Mouse (Mus musculus): ENCODE data around the gene Cdh13.

Cdh13 gene

DNA sequence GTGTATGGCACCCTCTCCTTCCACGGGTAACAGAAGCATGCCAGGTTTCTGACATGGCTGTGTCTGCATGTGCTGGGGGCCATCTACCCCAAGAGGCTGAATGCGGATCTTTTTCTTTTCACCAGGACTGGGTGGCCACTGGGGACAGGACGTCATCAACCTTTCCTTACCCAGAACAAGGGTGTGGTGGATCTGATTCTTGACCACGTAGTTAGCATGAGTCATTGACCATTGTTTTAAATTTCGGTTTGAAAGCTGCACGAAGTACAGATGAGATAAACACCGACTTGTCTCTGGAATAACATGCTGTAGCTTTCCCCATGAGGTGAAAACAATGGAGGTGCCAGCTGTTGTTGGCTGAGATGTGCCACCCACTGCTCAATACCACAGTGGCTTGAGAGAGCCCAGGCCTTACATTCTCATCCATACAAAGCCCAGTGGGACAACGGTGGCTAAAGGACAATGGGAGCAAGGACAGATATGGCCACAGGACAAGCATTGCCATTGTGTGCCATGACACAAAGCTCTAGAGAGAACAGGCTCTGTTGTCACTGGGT lies 161.2 kb downstream of the Cdh13 start:
- DNase-seq (ENCODE audit: low spot score in 2 of 2), result peak; percentile 57 to 77

DNA sequence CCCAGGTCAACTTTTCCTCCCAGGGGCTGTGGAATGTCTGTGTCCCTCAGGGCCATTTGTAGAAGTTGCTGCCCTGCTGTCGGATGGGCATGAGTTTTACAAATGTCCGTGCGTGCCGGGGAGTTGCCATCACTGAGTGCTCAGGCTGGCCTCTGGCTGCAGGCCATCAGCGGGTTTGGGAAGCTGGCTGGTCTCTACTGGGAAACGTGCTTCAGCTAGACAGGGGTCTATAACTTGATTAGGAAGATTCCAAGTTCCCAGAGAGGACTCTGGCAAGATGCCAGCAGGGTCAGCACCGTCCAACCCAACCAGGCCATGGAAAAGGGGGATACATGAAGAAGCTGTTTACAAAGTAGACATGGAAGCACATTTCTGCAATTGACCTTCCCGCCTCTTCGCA lies 163.0 kb downstream of the Cdh13 start:
- DNase-seq (ENCODE audit: low spot score in 2 of 2), result no peak

DNA sequence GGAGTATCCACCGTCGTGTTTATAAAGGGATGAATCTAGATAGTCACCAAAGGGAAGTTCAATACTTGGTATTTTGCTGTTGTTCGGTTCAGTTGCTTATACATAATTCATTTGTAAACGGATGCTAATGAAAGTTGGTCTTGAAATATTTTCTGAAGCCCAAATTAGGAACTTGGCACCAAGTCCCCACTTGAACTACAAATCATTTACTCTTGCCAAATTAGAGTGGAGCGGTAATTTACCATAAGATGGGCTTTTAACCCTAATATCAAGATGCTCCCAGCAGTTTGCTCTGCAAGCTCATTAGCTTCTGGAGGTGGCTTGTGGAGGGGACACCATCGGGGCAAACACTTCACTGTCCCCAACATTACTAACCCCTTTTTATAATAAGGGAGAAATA lies 164.5 kb downstream of the Cdh13 start:
- no peak for DNase-seq (ENCODE audit: low spot score in 2 of 2)

DNA sequence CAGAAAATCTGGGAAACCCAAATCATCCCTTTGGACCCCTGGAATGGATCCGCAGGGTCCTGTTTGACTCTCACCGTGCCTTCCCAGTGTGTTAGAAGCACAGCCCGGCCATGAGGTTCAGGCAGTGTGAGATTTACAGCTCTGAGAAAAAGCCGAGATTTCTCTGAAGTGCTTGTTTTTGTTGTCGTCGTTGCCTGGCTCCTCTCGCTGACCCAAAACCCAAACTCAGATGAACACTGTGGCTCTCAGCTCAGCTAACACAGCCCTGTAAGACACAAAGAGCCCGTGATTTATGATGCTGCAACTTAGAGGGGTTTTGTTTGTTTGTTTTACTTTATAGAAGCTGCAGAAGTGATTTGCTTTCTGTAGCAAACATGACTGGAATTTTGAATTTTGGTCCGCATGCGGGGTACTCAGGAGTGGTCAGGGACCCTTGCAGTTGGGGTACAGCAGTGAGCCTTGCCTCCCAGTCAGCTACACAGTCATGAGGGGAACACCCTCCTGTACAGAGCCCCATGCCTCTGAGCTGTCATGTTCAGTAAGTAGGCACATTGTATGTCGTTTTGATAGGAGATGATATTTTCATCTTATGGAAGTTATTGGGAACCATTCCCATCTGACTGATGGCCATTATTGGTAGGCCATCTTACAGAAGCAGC lies 169.0 kb downstream of the Cdh13 start:
- no peak for DNase-seq (ENCODE audit: low spot score in 2 of 2)

DNA sequence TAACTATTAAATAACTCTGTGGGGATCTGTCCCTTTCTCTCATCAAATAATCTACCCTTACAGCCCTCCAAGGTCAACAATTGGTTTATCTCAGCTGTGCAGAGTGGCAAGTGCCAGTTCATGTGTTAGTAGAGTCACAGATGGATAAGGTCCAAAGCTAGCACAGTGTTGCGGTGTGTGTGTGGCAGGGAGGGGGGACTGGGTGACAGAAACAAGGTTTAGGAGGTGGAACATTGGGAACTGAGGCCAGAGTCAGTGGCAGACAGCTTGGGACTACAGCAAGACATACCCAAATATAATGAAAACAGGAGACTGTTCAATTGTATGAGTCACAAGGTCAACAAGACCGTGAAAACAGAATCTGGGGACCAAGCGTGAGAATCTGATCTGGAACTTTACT lies 171.7 kb downstream of the Cdh13 start:
- no peak for DNase-seq (ENCODE audit: low spot score in 2 of 2)

DNA sequence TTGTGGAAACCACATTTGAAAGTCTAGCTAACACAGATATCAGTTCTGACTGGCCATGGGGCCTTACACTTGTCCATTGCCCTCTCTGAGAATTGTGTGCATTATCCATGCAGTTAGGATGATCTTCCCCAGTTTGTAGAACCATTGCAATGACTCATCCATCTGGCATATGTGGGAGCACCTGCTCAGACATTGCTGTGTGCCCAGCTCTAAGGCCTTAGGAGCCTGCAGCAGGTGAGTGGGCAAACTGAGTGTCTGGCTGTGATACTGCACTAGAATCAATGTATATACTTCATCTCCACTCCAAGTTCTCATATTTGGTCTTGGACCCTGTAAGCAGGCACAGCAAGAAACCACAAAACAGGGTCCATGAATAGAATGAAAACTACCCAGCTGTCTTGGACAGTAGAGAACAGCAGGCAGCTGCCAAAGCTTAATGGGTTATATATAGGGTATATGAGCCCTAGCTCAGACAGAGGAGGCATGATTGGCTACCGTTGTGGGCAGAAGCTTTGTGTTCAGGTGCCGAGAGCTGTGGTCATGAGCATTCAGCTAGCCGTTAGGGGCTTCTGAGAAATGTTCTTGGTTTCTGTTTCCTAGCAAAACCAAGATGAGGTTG lies 181.9 kb downstream of the Cdh13 start:
- DNase-seq (ENCODE audit: low spot score in 2 of 2), result no peak

DNA sequence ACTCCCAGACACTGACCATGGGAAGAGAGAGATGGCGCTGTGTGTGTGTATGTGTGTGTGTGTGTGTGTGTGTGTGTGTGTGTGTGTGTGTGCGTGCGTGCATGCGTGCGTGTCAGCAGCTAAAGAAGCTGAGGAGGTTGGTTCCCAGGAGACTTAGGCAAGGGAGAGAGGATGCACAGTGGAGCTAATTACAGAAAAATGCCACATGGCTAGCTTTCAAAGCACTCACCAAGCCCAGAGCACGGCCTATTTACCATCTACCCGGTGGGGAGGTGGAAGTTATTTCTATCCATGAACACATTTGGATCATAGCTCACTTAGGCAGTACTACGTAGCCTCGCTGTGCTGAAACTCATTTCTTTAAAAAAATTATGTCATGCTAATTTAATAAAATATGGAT lies 194.1 kb downstream of the Cdh13 start:
- DNase-seq (ENCODE audit: low spot score in 2 of 2), result no peak

DNA sequence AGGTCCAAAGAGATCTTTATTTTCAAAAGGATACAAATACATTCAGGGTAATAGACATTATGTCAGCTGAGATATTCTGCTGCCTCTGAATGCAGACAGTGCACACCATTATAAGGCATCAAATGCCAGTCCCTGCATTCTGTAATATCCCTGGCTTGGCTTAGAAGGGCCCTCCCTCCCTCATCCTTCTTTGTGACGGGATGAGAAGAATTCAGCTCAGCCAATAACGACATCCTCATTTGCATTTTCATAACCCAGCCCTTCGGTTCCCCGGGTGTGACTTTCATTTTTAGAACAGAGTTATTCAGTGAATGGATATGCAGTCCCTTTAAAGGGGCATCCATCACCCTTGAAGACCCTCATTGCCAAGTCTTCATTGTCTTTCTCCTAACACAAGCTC lies 205.2 kb downstream of the Cdh13 start:
- no peak for DNase-seq (ENCODE audit: low spot score in 2 of 2)

DNA sequence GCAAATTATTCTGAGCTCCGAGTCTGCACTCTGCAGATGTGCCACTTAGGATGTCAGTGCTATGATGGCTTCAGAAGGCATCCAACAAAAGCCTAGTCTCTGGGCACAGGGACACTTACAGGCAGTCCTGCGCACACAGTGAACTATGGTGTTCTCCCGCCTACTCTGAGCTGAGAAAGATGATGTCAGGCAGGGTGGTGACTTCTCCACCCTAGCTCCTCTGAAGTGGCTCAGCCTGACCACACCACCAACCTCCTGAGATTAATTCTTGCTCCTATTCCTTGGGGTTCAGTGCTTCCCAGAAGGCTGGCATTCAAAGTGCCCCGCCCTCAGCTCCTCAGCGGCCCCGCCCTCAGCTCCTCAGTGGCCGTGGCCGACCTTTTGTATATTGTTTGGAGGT lies 219.0 kb downstream of the Cdh13 start:
- DNase-seq (ENCODE audit: low spot score in 2 of 2), result no peak

DNA sequence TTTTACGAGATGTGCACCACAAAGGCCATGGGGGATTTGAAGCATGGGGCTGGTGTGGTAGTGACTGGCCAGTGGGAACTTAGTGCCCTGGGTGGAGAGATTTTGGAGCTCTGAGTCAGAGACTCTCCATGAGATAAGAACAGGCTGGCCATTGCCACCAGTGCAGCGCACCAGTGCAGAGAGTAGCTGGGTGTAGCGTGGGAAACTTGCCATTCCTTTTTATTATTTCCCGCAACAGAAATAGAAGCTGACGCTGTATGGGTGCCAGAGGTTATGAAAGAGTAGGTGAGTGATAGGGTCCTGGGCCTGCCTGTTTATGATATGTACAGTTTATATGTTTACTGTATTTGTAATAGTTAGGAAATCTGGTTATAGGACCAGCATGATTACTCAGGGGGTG lies 225.9 kb downstream of the Cdh13 start:
- peak; percentile 51 to 52 for DNase-seq (ENCODE audit: low spot score in 2 of 2)

DNA sequence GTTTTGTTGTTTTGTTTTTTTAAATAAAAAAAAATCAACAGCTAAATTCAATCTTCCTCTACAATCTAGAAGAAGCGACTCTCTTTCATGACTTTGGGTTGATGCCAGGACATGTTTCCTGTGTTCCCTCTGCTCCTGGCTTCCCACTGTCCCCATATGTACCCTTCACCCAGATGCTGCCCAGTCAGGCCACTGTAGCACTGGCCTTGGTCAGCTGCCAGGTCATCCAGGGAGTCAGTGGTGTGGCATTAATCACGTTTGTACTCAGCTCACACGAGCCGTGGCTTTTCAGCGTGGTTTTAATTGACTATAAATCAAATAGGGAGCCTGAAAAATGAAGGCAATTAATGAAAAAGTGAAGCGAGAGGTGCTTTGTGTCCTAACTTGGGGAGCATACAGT lies 229.7 kb downstream of the Cdh13 start:
- DNase-seq (ENCODE audit: low spot score in 2 of 2), result no peak

DNA sequence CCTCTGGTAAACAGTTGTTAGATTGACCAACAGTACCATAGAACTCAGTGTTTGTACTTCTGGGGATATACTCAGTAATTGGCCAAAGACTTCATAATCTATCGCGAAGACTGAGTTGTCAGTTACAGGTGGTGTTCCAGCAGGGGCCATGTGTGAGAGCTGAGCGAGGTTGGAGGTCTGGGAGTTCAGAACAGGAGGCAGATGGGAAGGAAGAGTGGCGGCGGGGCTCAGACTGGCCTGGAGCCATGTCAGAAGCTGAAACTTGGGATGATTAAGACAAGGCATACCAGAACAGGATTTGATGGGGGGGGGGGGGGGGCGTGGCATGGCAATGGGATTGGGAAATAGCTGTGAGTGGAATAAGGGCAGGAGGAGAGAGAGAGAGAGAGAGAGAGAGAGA lies 232.1 kb downstream of the Cdh13 start:
- DNase-seq (ENCODE audit: low spot score in 2 of 2), result no peak

DNA sequence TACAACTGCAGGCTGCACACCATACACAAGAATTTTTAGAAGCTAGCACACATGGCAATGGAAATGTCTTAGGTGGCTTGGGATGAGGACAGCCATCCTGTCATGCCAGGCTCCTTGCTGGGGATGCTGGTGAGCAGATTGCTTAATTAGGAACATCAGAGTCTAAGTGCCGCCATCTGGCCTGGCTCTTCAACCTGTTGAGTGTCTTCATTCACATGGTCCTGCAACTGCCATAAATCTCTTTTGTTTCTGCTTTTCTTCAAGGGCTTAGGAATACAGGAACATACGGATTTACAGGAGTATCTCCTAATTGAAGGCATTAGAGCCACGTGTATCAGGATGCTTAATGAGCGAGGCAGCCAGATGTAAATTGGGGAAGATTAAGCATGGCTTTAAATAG lies 233.5 kb downstream of the Cdh13 start:
- DNase-seq (ENCODE audit: low spot score in 2 of 2), result no peak

DNA sequence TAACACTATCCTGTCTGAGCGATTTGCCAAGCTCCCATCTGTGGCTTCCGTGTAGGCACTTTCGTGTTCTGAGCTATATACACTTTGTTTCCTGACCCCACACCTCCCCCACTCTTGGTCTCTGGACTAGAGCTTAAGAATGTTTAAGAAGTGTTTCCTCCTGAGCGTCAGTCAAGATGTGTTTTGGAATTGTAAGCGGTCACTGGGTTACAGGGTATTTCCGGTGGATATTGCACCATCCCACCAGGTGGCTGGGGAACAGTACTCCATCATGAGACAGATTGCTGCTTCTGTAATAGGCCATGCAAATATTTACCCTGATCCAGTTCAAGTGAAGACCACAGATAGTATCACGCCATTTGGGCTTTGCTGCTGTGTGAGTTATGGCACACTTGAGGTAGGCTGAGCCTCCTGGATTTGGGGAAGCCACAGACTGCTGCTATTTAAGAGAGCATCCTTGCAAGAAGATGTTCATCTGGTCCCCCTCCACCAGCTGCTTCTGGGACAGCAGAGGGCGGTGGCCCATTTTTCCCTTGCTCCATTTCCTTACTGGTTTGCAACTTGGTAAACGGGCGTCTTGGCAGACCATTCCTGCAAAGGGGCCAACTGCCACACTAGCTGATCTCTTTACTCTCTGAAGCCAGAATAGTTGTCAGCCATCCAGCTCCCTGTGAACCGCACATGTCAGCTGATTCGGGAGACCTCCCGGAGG lies 234.7 kb downstream of the Cdh13 start:
- peak; percentile 16 to 43 for DNase-seq (ENCODE audit: low spot score in 2 of 2)

DNA sequence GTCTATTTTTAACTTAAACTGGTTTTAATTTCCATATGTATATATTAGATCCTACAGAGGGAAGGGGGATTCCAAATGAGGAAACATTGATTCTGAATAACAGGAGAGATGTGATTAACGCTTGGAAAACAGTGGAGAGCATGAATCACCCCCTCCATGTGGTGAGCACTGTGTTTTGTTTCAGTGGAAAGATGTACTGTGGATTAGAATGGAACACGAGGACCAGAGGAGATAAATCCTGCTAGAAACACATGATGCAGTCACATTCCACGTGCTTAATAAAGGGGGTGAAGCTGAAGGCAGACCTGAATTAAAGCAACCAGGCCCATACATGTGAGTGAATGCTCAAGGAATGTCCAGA lies 235.2 kb downstream of the Cdh13 start:
- no peak for DNase-seq (ENCODE audit: low spot score in 2 of 2)

DNA sequence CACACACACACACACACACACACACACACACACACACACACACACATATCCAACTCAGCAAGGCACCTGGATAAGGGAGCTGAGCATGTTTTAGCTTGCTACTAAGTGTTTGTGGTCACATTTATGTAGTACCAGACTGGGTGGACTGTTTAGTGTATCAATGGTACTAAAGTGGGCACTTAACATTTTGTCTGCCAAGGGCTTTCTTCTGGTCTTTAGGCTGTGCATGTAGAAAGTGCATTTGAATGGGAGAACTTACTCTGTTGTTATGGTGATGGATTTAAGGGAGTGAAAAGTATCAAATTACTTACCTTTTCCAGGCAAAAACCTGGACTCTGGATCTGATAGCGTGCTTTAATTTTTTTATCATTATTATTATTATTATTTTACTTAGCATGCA lies 240.4 kb downstream of the Cdh13 start:
- DNase-seq (ENCODE audit: low spot score in 2 of 2), result no peak

DNA sequence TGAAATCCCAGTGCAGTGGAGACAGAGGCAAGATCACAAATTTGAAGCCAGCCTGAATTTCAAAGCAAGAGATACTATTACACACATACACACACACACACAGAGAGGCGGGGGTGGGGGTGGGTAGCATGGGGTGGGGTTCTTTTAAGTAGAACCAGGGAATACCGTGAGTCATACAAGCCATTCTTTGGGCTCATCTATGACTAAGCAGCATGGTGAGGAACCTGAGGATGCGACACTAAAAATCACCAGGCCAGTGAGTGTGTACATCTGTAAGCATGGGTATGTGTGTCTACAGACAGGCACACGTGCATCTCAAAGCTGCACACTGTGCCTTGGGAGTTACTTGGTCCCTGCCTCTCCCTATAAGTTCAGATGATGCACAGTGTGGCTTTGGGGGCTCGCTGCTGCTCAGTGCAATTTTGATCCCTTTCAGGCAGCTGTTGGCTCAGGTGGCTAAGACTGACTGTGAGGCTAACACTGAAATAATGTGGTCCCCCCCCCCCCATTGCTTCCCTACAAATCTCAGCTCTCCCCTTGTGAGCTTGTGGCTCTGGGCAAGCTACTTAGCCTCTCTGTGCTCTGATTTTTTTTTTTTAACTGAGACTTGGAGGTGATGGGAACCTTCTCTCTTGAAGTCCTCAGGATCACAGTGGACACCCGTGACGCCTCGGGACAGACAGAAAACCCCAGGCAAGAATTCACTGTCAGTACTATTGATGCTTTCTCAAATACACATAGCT lies 255.5 kb downstream of the Cdh13 start:
- no peak for DNase-seq (ENCODE audit: low spot score in 2 of 2)

DNA sequence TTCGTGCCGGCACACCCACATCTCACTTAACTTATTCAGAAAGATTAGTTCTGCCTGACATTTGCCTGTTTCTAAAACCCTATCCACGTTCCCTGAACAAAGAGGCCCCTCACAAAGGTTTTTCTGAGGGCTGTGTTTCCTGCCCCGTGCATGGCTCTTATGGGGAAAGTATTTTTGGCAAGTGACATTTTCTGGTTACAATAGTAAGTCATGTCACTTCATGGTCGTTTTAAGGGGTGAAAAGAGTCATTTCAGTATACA lies 256.0 kb downstream of the Cdh13 start:
- no peak for DNase-seq (ENCODE audit: low spot score in 2 of 2)

DNA sequence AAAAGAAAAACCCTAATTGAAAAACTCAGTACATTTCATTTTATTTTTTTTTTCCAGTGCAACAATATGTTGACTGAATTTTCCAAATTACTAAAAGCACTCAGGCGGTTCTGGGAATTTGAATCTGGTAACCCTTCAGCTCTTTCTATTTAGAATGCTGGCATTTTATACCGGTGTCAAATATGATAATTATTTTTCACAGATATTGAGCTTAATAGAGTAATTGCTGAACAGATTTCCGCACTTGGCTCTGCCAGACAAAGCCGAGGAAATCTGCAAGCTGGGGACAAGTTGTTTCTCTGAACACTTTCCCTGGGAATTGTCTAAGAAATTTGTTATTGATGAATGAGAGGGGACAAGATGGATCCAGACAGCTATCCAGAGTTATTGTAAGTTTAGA lies 256.4 kb downstream of the Cdh13 start:
- DNase-seq (ENCODE audit: low spot score in 2 of 2), result no peak

DNA sequence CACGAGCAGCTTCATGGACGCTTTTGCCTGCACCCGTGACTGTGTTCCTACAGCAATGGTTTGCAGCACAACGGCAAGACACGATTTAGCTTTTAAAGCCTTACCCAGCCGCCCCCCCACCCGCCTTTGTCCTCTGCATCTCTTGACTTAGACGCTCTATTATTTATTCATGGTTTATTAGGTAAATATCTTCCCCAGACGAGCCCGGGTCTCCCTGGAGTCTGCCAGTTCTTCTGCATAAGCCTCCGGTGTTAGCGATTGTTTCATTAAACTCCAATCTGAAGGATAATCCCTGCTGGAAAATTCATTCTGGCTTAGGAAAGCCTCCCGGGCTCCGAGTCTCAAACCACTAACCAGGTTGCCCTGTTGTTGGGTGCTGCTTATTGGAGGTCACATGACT lies 268.9 kb downstream of the Cdh13 start:
- DNase-seq (ENCODE audit: low spot score in 2 of 2), result no peak

DNA sequence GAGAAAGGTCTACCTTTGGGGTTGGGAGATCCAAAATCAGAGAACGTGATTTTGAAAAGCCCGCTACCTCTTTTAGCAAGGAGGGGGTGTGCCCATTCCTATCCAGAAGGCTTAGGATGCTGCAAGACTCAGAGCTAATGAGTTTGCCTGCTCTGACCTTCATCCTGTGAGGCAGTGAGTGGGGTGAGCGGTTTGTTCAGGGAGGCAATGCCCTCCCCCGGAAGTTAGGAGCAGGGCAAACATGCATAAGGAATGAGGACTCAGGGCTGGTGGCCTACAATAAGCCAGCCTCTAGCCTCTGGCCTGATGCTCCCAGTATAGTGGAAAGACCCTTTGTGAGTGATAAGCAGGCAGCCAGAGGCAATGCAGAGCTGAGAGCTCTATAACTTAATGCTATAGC lies 269.3 kb downstream of the Cdh13 start:
- no peak for DNase-seq (ENCODE audit: low spot score in 2 of 2)

DNA sequence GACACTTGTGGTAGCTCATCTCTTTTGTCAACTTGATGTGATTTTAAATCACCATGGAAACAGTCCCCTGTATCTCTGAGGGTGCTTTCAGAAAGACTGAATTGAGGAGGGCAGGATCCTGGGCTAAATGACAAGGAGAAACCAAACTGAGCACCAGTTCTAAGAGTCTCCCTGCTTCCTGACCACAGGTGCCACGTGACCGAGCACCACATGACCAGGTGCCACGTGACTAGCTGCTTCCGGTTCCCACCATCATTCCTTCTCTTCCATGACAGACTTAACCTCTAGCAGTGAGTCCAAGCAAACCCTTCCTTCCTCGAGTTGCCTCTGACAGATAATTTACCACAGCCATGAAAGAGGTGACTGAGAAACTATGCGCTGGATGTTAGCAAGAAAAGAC lies 280.5 kb downstream of the Cdh13 start:
- no peak for DNase-seq (ENCODE audit: low spot score in 2 of 2)

DNA sequence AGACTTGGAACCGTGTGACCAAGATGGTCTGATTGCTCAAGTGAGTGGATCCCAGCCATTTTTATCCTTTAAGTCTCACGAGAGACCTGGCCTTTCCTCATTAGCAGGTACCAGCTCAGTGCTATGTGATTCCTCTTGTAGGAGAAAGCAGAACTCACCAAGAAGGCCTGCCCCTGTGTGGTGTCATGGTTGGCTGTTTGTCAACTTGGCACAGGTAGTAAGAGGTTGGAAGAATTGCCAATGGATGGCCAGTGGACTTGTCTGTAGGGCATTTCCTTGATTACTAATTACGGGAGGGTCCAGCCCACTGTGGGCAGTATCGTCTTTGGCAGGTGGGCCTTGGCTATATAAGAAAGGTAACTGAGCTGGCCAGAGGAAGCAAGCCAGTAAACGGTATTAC lies 281.7 kb downstream of the Cdh13 start:
- peak in 1 of 2 experiments; percentile 21 for DNase-seq (ENCODE audit: low spot score in 2 of 2)

Data from heart, adult 9 months (tissue).